Mouse (Mus musculus) C2C12 (cell line): ENCODE measurements at regions not wholly inside any gene's neighbourhood (a gene's known extent, or its start where the extent isn't known, plus 50 kb on each side); places are given as distances from the start of the nearest gene placed in this dataset.

Experiments
- CTCF ChIP-seq: IDR thresholded peaks from one replicate; pipeline ENCODE4 v1.5.1; 2011; ENCODE audit not compliant: control insufficient read depth, insufficient read depth, insufficient read length
- MAX ChIP-seq: IDR thresholded peaks from one replicate; pipeline ENCODE4 v1.6.1; 2011; ENCODE audit warnings: mild to moderate bottlenecking, control low read depth
- MYOG ChIP-seq: IDR thresholded peaks from one replicate; pipeline ENCODE4 v1.6.1; 2011; ENCODE audit not compliant: control insufficient read depth, insufficient read length; ENCODE audit errors: extremely low read depth

DNA sequence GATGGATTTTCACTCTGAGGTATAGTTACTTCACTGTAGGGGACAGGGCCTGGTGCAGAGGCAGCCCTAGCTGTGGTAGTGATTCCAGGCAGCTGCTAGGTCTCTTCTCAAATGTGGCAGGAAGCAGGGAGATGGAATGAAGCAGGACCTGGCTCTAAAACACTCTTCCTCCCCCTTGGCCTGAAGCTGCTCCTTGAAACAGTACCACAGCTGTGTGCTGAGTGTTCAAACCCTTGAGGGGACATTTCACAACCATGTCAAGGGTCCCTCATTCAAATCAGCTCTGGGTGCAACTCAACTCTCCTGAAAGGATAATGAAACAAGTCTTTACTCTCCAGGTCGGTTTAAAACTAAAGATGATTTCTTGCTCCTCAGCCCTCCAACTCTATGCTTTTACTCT lies 317.6 kb downstream of the Irs2 start:
- TF ChIP-seq CTCF (no peak), MYOG (no peak), MAX (no peak)
